Mouse (Mus musculus) hindbrain, embryonic 11.5 days (tissue): ENCODE data around the gene Ccdc62. TPM values are rescaled to one million over a fixed set of nuclear protein-coding genes. Genes with fewer than 3 reads are reported as not detected.

ENCODE experiments used
- ATAC-seq: fragments of 200-750 bp; cut with Nextera tagmentation; 2 replicates; pipeline ENCODE4 v1.8.0; 2017; ENCODE audit warnings: mild to moderate bottlenecking, moderate TSS enrichment, moderate library complexity; ENCODE audit not compliant: low FRiP score
- DNase-seq: peaks from one replicate; pipeline ENCODE4 v3.0.0-alpha.2; 2015; ENCODE audit warnings: low spot score
- H3K27ac ChIP-seq: fragments of 300-500 bp; sonication (generic); 2 replicates; pipeline ENCODE4 v1.5.1; 2014; ENCODE audit warnings: mild to moderate bottlenecking, low read depth, low read length
- H3K27me3 ChIP-seq: fragments of 300-500 bp; sonication (generic); 2 replicates; pipeline ENCODE4 v1.6.1; 2014; ENCODE audit warnings: mild to moderate bottlenecking, low read length, moderate library complexity, mixed read lengths; ENCODE audit not compliant: control insufficient read depth, insufficient read depth
- H3K36me3 ChIP-seq: fragments of 300-500 bp; sonication (generic); 2 replicates; pipeline ENCODE4 v1.6.1; 2014; ENCODE audit warnings: mild to moderate bottlenecking, low read length, moderate library complexity, mixed read lengths; ENCODE audit not compliant: control insufficient read depth, insufficient read depth
- H3K4me1 ChIP-seq: fragments of 300-500 bp; sonication (generic); replicated peaks from 2 replicates; pipeline ENCODE4 v1.6.1; 2014; ENCODE audit warnings: low read length, mixed read lengths; ENCODE audit not compliant: control insufficient read depth, insufficient read depth
- H3K4me2 ChIP-seq: fragments of 300-500 bp; sonication (generic); replicated peaks from 2 replicates; pipeline ENCODE4 v1.6.1; 2014; ENCODE audit warnings: mild to moderate bottlenecking, low read depth, low read length
- H3K4me3 ChIP-seq: fragments of 300-500 bp; sonication (generic); 2 replicates; pipeline ENCODE4 v1.5.1; 2014; ENCODE audit warnings: low read depth, low read length
- H3K9ac ChIP-seq: fragments of 300-500 bp; sonication (generic); 2 replicates; pipeline ENCODE4 v1.6.1; 2014; ENCODE audit warnings: low read depth, low read length
- H3K9me3 ChIP-seq: fragments of 300-500 bp; sonication (generic); 2 replicates; pipeline ENCODE4 v1.6.1; 2016; ENCODE audit warnings: low read length; ENCODE audit not compliant: control insufficient read depth
- WGBS: fragments of 180-500 bp; shearing (Covaris S2); extraction: QIAGEN DNeasy Blood & Tissue Kit; methylation state at CpG from one replicate; pipeline ENCODE4 v1.1.7; 2014; 5-methylcytosine and 5-hydroxymethylcytosine counted together
- polyA plus RNA-seq: library from polyadenylated mRNA; unstranded; fragments of >200 nt; fragmentation: Nextera tagmentation; extraction: Ambion mirVana; gene quantifications from 2 replicates; pipeline ENCODE4 v1.2.1, GENCODE M21; 2014

Gene Ccdc62
- polyA plus RNA-seq, 1 experiment from 2014 or later, result 4.3 TPM

DNA sequence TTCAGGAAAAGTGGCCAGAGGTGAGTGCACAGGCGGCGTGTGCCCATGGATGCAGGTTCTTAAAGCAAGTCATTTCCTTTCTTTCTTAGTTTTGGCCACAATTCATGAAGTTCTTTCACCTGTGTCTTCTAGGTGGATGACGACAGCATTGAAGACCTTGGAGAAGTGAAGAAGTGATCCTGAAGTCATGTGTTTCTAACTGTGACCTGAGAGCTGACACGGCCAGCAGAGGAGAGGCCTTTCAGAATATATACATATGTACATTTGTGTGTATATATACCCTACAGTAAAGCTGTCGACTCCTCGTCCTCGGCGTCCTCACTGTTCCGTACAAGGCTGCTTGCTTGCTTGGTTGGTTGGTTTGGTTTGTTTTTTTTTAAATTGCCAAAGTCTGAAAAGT, 3.4 kb upstream of the Ccdc62 start, which contains the start of gene Gm43518:
Gene Gm43518 (plus strand): TSS at position 301 of the 400 bp plus-strand sequence.
- Histone ChIP-seq H3K27ac (no peak within 1 kb of the TSS), H3K4me2 (no peak within 1 kb of the TSS), H3K4me3 (no peak within 1 kb of the TSS), H3K9ac (no peak within 1 kb of the TSS), H3K27me3 (no peaks in the 10 kb centered on the region), H3K4me1 (no peaks in the 10 kb centered on the region), H3K9me3 (no peaks in the 10 kb centered on the region), H3K36me3 (peaks cover 9% of the 10 kb centered on the region; the same call in 1 of the 2 replicates)
- WGBS, result 95% methylated on average over 9 of the region's 9 CpGs
- ATAC-seq, result no peak
- no peak for DNase-seq

DNA sequence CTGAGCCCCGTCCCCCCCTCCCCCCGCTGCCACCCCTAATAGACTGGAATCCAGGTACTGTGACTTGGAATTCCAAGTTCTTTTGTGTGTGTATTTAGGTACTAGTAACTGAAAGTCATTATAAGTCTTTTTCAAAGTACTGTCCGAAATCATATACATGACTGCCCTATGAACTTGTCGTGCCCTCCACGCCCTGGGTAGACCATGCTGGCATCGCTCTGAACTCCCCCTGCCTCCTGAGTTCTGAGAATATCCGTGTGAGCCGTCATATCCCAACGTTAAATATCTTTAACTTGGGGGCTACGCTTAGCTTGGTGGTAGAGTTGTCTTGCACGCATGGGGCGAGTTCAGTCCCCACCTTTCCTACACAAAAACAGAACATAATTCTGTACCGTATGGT, 652 bp downstream of the Ccdc62 start:
- no peak overlapping the region for H3K27ac ChIP-seq
- H3K4me1 ChIP-seq, result no peaks in the 10 kb centered on the region
- peak overlapping the region; percentile 68 for H3K4me2 ChIP-seq
- H3K4me3 ChIP-seq, result peak overlapping the region; percentile 69
- 0 out of 2 replicates have a peak, but pooled peaks cover 3% of the 10 kb centered on the region for H3K36me3 ChIP-seq
- no peaks in the 10 kb centered on the region for H3K9me3 ChIP-seq
- ATAC-seq, result no peak
- 54% methylated on average over 13 of the region's 13 CpGs for WGBS
- no peak for DNase-seq
- H3K9ac ChIP-seq, result peak overlapping the region; percentile 92
- H3K27me3 ChIP-seq, result no peaks in the 10 kb centered on the region

DNA sequence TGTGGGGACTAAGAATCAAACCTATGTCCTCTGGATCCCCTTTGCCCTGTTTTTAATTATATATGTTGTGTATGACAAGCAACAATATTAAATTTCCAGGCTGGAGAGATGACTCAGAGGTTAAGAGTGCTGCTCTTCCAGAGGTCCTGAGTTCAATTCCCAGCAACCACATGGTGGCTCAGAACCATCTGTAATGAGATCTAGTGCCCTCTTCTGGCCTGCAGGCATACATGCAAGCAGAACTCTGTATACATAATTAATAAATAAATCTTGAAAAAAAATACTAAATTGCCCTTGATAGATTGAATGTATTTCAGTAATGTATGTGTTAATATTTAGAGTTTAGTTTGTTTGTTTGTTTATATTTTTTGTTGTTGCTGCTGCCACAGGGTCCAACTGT, 2.4 kb downstream of the Ccdc62 start:
- no peak overlapping the region for H3K4me3 ChIP-seq
- no peaks in the 10 kb centered on the region for H3K4me1 ChIP-seq
- no peaks in the 10 kb centered on the region for H3K36me3 ChIP-seq
- no peaks in the 10 kb centered on the region for H3K27me3 ChIP-seq
- no peak overlapping the region for H3K4me2 ChIP-seq
- ATAC-seq (no peak), DNase-seq (no peak)
- H3K9me3 ChIP-seq, result no peaks in the 10 kb centered on the region
- H3K27ac ChIP-seq, result no peak overlapping the region
- H3K9ac ChIP-seq, result no peak overlapping the region

DNA sequence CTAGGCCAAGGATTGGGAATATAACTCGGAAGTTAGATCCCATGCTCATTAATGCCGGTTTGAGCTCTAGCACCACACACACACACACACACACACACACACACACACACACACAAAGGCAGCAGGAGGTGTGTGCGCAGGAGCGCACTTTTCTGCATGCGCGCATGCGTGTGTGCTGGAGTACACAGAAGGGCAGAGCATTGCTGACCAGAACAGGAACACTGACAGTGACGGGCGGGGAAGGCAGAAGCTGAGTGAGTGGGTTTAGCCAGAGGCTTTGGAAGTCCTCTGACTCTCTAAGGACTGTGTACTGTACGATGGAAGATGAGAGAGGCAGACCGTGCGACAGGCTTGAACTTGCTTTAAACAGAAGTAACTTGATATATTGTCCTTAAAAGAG, 3.1 kb downstream of the Ccdc62 start:
- Histone ChIP-seq H3K36me3 (no peaks in the 10 kb centered on the region), H3K9ac (no peak overlapping the region), H3K4me3 (no peak overlapping the region), H3K9me3 (no peaks in the 10 kb centered on the region), H3K27me3 (no peaks in the 10 kb centered on the region), H3K4me2 (no peak overlapping the region), H3K4me1 (no peaks in the 10 kb centered on the region), H3K27ac (no peak overlapping the region)
- 87% methylated on average over 12 of the region's 12 CpGs for WGBS
- DNase-seq (no peak), ATAC-seq (no peak)

DNA sequence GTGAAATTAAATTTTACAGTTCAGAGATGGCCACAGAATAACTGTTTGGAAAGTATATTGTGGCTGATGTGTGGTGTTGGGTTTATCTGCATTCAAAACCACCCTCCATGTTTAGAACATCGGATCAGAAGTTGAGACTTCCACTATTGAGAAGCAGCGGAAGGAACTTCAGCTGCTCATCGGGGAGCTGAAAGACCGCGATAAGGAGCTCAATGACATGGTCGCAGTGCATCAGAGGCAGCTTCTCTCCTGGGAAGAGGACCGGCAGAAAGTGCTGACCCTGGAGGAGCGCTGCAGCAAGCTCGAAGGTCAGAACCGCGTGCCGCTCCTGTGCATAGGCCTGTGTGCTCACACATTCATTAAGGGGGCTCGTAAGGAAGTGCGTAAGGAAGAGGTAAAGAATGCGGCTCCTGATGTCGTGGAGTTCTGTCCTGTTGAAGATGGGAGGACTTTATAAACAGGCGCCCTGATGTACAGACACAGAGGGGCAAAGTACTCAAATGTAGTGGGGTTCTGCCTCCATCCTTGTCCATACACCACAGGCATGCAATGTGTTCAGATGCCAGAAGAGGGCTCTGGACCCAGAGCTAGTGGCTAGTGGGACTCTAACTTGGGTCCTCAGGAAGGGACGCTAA, 3.6 kb downstream of the Ccdc62 start:
- ATAC-seq, result no peak
- H3K27ac ChIP-seq, result no peak overlapping the region
- H3K4me1 ChIP-seq, result no peaks in the 10 kb centered on the region
- no peaks in the 10 kb centered on the region for H3K27me3 ChIP-seq
- DNase-seq, result peak; percentile 61
- H3K9me3 ChIP-seq, result no peaks in the 10 kb centered on the region
- H3K36me3 ChIP-seq, result no peaks in the 10 kb centered on the region
- H3K9ac ChIP-seq, result no peak overlapping the region
- H3K4me3 ChIP-seq, result no peak overlapping the region
- no peak overlapping the region for H3K4me2 ChIP-seq
- WGBS, result 38% methylated on average over 18 of the region's 18 CpGs

DNA sequence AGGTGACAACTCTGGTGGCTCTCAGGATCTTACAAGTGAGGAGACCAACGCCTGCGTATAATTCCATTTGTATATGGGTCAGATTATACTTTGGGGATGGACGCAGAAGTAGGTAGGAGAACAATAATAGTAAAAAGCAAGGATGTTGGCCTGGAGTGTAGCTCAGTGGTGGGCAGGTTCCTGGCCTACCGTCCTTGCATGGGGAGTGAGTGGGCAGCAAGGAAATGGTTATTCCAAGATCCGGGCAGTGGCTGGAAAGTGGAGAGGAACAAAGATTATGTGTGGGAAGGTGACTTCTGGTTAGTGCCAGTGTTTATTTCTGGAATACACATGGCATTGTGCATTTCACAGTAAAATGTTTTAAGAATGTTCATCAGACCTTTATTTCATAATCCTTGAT, 5.5 kb downstream of the Ccdc62 start:
- ATAC-seq (no peak), DNase-seq (no peak)
- no peaks in the 10 kb centered on the region for H3K4me1 ChIP-seq
- H3K27me3 ChIP-seq, result no peaks in the 10 kb centered on the region
- H3K4me2 ChIP-seq, result no peak overlapping the region
- no peak overlapping the region for H3K4me3 ChIP-seq
- H3K36me3 ChIP-seq, result no peaks in the 10 kb centered on the region
- WGBS, result 90% methylated on average over 5 of the region's 5 CpGs
- no peaks in the 10 kb centered on the region for H3K9me3 ChIP-seq
- H3K9ac ChIP-seq, result no peak overlapping the region
- no peak overlapping the region for H3K27ac ChIP-seq

DNA sequence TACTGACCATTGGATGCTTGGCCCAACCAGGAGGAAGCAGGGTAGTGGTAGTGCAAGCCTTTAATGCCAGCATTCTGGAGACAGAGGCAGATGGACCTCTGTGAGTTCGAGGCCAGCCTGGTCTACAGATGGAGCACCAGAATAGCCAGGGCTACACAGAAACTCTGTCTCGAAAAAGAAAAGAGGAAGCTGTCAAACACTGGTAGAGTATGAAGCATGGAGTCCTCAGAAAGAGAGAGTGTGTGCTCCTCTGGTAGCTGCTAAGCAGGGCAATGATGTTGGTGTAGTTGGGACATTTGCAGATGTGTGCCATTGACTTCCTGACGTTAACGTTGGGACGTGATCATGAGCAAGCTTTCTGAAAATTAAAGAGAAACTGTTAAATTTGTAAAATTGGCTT, 8.0 kb downstream of the Ccdc62 start:
- WGBS, result 94% methylated on average over 5 of the region's 5 CpGs
- no peak overlapping the region for H3K9ac ChIP-seq
- H3K4me1 ChIP-seq, result no peaks in the 10 kb centered on the region
- H3K9me3 ChIP-seq, result no peaks in the 10 kb centered on the region
- no peaks in the 10 kb centered on the region for H3K27me3 ChIP-seq
- H3K27ac ChIP-seq, result no peak overlapping the region
- H3K4me3 ChIP-seq, result no peak overlapping the region
- H3K36me3 ChIP-seq, result no peaks in the 10 kb centered on the region
- H3K4me2 ChIP-seq, result no peak overlapping the region
- DNase-seq (no peak), ATAC-seq (no peak)

DNA sequence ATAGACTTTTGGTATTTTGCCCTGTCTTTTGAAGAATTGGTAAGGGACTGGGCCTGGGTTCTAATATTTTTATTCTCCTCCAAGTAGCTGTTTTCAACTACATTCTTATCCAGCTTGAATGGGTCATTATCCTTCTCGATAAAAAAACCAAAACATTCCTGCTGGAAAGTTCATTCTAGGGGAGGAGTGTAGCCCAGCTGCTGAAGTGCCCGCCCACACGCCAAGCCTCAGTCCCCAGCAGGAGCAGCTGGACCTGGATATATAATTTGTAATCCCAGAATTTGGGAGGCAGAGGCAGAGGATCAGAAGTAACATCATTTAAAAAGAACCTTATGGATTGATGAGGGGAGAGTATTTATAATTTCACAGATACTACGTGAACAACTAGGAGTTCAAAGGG, 16.1 kb downstream of the Ccdc62 start:
- no peaks in the 10 kb centered on the region; the same call in 1 of the 2 replicates for H3K27me3 ChIP-seq
- no peaks in the 10 kb centered on the region for H3K36me3 ChIP-seq
- no peak overlapping the region for H3K27ac ChIP-seq
- H3K9me3 ChIP-seq, result no peaks in the 10 kb centered on the region
- H3K9ac ChIP-seq, result no peak overlapping the region
- DNase-seq (no peak), ATAC-seq (no peak)
- H3K4me2 ChIP-seq, result no peak overlapping the region
- no peaks in the 10 kb centered on the region for H3K4me1 ChIP-seq
- WGBS, result 70% methylated on average over 4 of the region's 4 CpGs
- H3K4me3 ChIP-seq, result no peak overlapping the region

DNA sequence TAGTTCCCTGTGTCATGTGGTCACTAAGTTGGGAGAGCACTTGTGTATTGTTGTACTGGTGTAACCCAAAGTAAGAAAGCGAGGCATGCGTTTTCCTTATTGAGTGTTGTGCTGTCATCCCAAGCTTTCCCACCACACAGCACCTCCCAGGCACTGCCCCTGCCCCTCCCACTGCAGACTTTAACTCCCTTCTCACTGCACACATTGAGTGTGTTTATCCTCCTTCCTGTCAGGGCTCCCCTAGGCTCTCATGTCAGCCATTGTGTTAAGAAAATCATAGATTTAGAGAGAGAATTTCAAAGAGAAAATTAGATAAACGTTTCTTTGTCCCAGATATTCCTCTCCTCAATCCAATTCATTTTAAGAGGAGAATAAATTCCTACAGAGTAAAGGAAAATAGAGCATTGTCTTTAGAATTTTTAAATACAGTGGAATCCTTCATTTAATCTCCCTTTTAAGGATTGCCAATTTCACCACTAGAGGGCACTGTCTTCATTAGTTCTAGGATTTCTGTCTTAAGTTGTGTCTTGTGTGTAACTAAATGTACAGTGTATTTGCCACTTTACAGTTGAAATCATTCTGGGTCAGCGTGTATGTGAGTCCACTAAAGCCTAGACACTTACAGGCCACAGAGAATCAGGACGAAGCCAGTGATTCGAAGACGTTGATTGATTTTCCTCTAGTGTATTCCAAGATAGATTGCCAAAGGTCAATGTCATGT, 16.7 kb downstream of the Ccdc62 start:
- Histone ChIP-seq H3K27ac (no peak overlapping the region), H3K4me2 (no peak overlapping the region), H3K36me3 (no peaks in the 10 kb centered on the region), H3K9ac (no peak overlapping the region), H3K9me3 (no peaks in the 10 kb centered on the region), H3K27me3 (no peaks in the 10 kb centered on the region; the same call in 1 of the 2 replicates), H3K4me3 (no peak overlapping the region), H3K4me1 (no peaks in the 10 kb centered on the region)
- ATAC-seq (no peak), DNase-seq (peak; percentile 79)
- WGBS, result 53% methylated on average over 7 of the region's 7 CpGs
